Mouse (Mus musculus): ENCODE data around the gene Fam69b.

The Fam69b gene

GRCm38 (mm10) chr2:26622984-26623383 is 5.3 kb upstream of the Fam69b start:
- DNase-seq (ENCODE audit: low read depth in 2 of 2, low spot score in 2 of 2) = peak; percentile 39 to 52

- no peak for DNase-seq (ENCODE audit: low read depth in 2 of 2, low spot score in 2 of 2)
Measured at GRCm38 (mm10) chr2:26625419-26625818, 2.8 kb upstream of the Fam69b start.

GRCm38 (mm10) chr2:26626081-26626480 is 2.2 kb upstream of the Fam69b start:
- DNase-seq (ENCODE audit: low read depth in 2 of 2, low spot score in 2 of 2) = no peak

GRCm38 (mm10) chr2:26628792-26629437 is 658 bp downstream of the Fam69b start:
- no peak for DNase-seq (ENCODE audit: low read depth in 2 of 2, low spot score in 2 of 2)

- DNase-seq (ENCODE audit: low read depth in 2 of 2, low spot score in 2 of 2) = no peak
Measured at GRCm38 (mm10) chr2:26632541-26633395, 4.5 kb downstream of the Fam69b start.

GRCm38 (mm10) chr2:26633953-26634530 is 5.8 kb downstream of the Fam69b start:
- no peak for DNase-seq (ENCODE audit: low read depth in 2 of 2, low spot score in 2 of 2)

- DNase-seq (ENCODE audit: low read depth in 2 of 2, low spot score in 2 of 2) = no peak
Measured at GRCm38 (mm10) chr2:26634629-26635488, 6.6 kb downstream of the Fam69b start.

- no peak for DNase-seq (ENCODE audit: low read depth in 2 of 2, low spot score in 2 of 2)
Measured at GRCm38 (mm10) chr2:26635489-26636324, 7.5 kb downstream of the Fam69b start.

- DNase-seq (ENCODE audit: low read depth in 2 of 2, low spot score in 2 of 2) = no peak
Measured at GRCm38 (mm10) chr2:26636325-26636635, 8.0 kb downstream of the Fam69b start.

- DNase-seq (ENCODE audit: low read depth in 2 of 2, low spot score in 2 of 2) = no peak
Measured at GRCm38 (mm10) chr2:26637316-26637932, 9.2 kb downstream of the Fam69b start.

- DNase-seq (ENCODE audit: low read depth in 2 of 2, low spot score in 2 of 2) = no peak
Measured at GRCm38 (mm10) chr2:26638039-26638438, 9.8 kb downstream of the Fam69b start.

- DNase-seq (ENCODE audit: low read depth in 2 of 2, low spot score in 2 of 2) = no peak
Measured at GRCm38 (mm10) chr2:26638572-26638971, 10.3 kb downstream of the Fam69b start.

- peak; percentile 54 to 66 for DNase-seq (ENCODE audit: low read depth in 2 of 2, low spot score in 2 of 2)
Measured at GRCm38 (mm10) chr2:26639083-26639482, 10.8 kb downstream of the Fam69b start.

- peak; percentile 96 for DNase-seq (ENCODE audit: low read depth in 2 of 2, low spot score in 2 of 2)
Measured at GRCm38 (mm10) chr2:26639838-26640830, 11.9 kb downstream of the Fam69b start.

GRCm38 (mm10) chr2:26641006-26641647 is 12.9 kb downstream of the Fam69b start:
- no peak for DNase-seq (ENCODE audit: low read depth in 2 of 2, low spot score in 2 of 2)

GRCm38 (mm10) chr2:26643942-26644341 is 15.7 kb downstream of the Fam69b start:
- DNase-seq (ENCODE audit: low read depth in 2 of 2, low spot score in 2 of 2) = peak in 1 of 2 experiments; percentile 60

GRCm38 (mm10) chr2:26646643-26647293 is 18.5 kb downstream of the Fam69b start:
- DNase-seq (ENCODE audit: low read depth in 2 of 2, low spot score in 2 of 2) = peak; percentile 78 to 80

- no peak for DNase-seq (ENCODE audit: low read depth in 2 of 2, low spot score in 2 of 2)
Measured at GRCm38 (mm10) chr2:26654687-26655086, 26.4 kb downstream of the Fam69b start.
